30 mouse cellular contexts compared by ENCODE assay signal in genomic region chr1:63666089-63666488, GRCm38 (mm10). TPM values are rescaled to one million over a fixed set of nuclear protein-coding genes. Genes with fewer than 3 reads are reported as not detected.
"Had no signal": no experiment of that assay in that cellular context is flagged by ENCODE, and none has a peak within 500 bp of the region (broad histone marks: within the 10 kb centered on the region; RNA-seq: fewer than 3 reads in every experiment).

No protein-coding gene starts in this region.

- H3K4me1 ChIP-seq: kidney, embryonic 15.5 days; liver, embryonic 13.5 days had no signal

- H3K4me3 ChIP-seq: kidney, embryonic 15.5 days; layer of hippocampus, adult 2 months; left cerebral cortex, adult 2 months; liver, embryonic 13.5 days had no signal

- ATAC-seq: inflammation-experienced regulatory T-cells, adult 6 months had no signal

- H3K36me3 ChIP-seq: kidney, embryonic 15.5 days; liver, embryonic 13.5 days had no signal

- H3K27me3 ChIP-seq: liver, embryonic 13.5 days had no signal

- H3K9ac ChIP-seq: kidney, embryonic 15.5 days; liver, embryonic 13.5 days had no signal

- DNase-seq: kidney, adult 18-20 months; kidney, postnatal 25 days; layer of hippocampus, postnatal 36 days; liver, embryonic 13.5 days; lung, adult 2 months; lung, postnatal 14 days; lung, postnatal 4 days; midbrain, embryonic 14.5 days; right cerebral cortex, postnatal 14 days; right cerebral cortex, postnatal 4 days; thymus, postnatal 25 days had no signal

- H3K27ac ChIP-seq: kidney, embryonic 15.5 days; layer of hippocampus, adult 2 months; left cerebral cortex, adult 2 months; liver, embryonic 13.5 days had no signal

- H3K4me2 ChIP-seq: kidney, embryonic 15.5 days; liver, embryonic 13.5 days; midbrain, embryonic 11.5 days had no signal

- H3K9me3 ChIP-seq: kidney, embryonic 15.5 days; liver, embryonic 13.5 days had no signal

RNA-seq across cellular contexts. Expression of gene Dytn, which starts 20.6 kb away (rescaled TPM):
- total RNA-seq: layer of hippocampus, adult 2 months; layer of hippocampus, postnatal 10 days; liver, adult 2 months; megakaryocyte progenitor cell, adult 5-6 weeks; megakaryocyte-erythroid progenitor cell, adult 5-6 weeks; midbrain, postnatal 0 days had no signal
- polyA plus RNA-seq: inflammation-experienced regulatory T-cells, adult 6 months; kidney, embryonic 15.5 days; limb, embryonic 11.5 days; limb, embryonic 14.5 days; liver, adult 2 months; liver, embryonic 13.5 days; liver, embryonic 16.5 days; lung, embryonic 16.5 days; midbrain, embryonic 11.5 days; midbrain, embryonic 14.5 days; midbrain, postnatal 0 days; neural tube, embryonic 11.5 days; neural tube, embryonic 14.5 days; stomach, embryonic 14.5 days; thymus, postnatal 0 days had no signal

RNA-seq across cellular contexts. Expression of gene Gm39653, which starts 50.3 kb away (rescaled TPM):
- total RNA-seq: layer of hippocampus, adult 2 months; layer of hippocampus, postnatal 10 days; layer of hippocampus, postnatal 36 days; left cerebral cortex, postnatal 10 days; liver, adult 2 months; megakaryocyte progenitor cell, adult 5-6 weeks; megakaryocyte-erythroid progenitor cell, adult 5-6 weeks; midbrain, postnatal 0 days had no signal
- polyA plus RNA-seq: inflammation-experienced regulatory T-cells, adult 6 months; kidney, embryonic 15.5 days; limb, embryonic 11.5 days; limb, embryonic 14.5 days; liver, adult 2 months; liver, embryonic 13.5 days; liver, embryonic 16.5 days; lung, adult 2 months; lung, embryonic 16.5 days; midbrain, embryonic 11.5 days; midbrain, embryonic 14.5 days; midbrain, postnatal 0 days; neural tube, embryonic 11.5 days; neural tube, embryonic 14.5 days; stomach, embryonic 14.5 days; thymus, postnatal 0 days had no signal
